Comparison of ENCODE assay signal across 24 mouse cellular contexts in the genomic region with DNA sequence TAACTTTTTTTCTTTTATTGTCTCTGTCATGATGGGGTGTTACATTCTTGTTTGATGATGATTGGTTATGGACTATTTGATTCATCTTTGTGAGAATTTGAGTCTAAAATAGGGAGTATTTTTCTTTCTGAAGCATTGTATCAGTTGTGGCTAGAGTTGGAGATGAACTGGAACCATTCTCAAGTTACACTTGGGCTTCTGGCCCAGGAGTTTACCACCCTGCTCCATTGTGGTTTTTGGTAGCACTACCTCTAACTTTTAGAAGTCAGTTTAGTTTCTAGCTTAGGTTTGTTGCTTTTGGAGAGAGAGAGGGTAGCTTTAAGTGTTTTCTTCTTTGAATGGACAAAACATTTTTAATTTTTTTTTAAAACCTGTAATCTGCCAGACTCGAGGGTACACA. TPM values are rescaled to one million over a fixed set of nuclear protein-coding genes. Genes with fewer than 3 reads are reported as not detected.
"Had no signal": no experiment of that assay in that cellular context is flagged by ENCODE, and none has a peak within 500 bp of the region (broad histone marks: within the 10 kb centered on the region; RNA-seq: fewer than 3 reads in every experiment).

No protein-coding gene starts in this region.

- H3K4me2 ChIP-seq: kidney, embryonic 15.5 days; limb, embryonic 12.5 days; liver, embryonic 12.5 days; liver, embryonic 15.5 days; lung, embryonic 15.5 days; midbrain, embryonic 11.5 days; neural tube, embryonic 12.5 days; neural tube, embryonic 15.5 days; stomach, embryonic 15.5 days had no signal

- DNase-seq: kidney, adult 8-10 months; kidney, postnatal 10 days; kidney, postnatal 36 days; layer of hippocampus, postnatal 36 days; liver; lung, adult 18-20 months; lung, postnatal 10 days; lung, postnatal 36 days; midbrain, embryonic 14.5 days; right cerebral cortex, adult 18-20 months; right cerebral cortex, postnatal 14 days; right cerebral cortex, postnatal 4 days; thymus, postnatal 25 days had no signal

- ATAC-seq: liver, embryonic 12.5 days had no signal

- H3K27ac ChIP-seq: kidney, embryonic 15.5 days; left cerebral cortex, adult 2 months; limb, embryonic 12.5 days; liver, embryonic 12.5 days; liver, embryonic 15.5 days; lung, embryonic 15.5 days; neural tube, embryonic 12.5 days; neural tube, embryonic 15.5 days; stomach, embryonic 15.5 days had no signal

- H3K9ac ChIP-seq: kidney, embryonic 15.5 days; limb, embryonic 12.5 days; liver, embryonic 12.5 days; liver, embryonic 15.5 days; lung, embryonic 15.5 days; neural tube, embryonic 12.5 days; neural tube, embryonic 15.5 days; stomach, embryonic 15.5 days had no signal

- H3K27me3 ChIP-seq: kidney, embryonic 15.5 days; limb, embryonic 12.5 days; liver, embryonic 12.5 days; liver, embryonic 15.5 days; lung, embryonic 15.5 days; neural tube, embryonic 12.5 days; neural tube, embryonic 15.5 days; stomach, embryonic 15.5 days had no signal

- H3K4me1 ChIP-seq: liver, embryonic 15.5 days; lung, embryonic 15.5 days; neural tube, embryonic 12.5 days; stomach, embryonic 15.5 days had no signal

- H3K36me3 ChIP-seq: limb, embryonic 12.5 days; liver, embryonic 12.5 days; liver, embryonic 15.5 days; lung, embryonic 15.5 days; neural tube, embryonic 12.5 days; neural tube, embryonic 15.5 days; stomach, embryonic 15.5 days had no signal

- H3K4me3 ChIP-seq: kidney, embryonic 15.5 days; left cerebral cortex, adult 2 months; limb, embryonic 12.5 days; liver, embryonic 12.5 days; liver, embryonic 15.5 days; lung, embryonic 15.5 days; neural tube, embryonic 12.5 days; neural tube, embryonic 15.5 days; stomach, embryonic 15.5 days had no signal

- H3K9me3 ChIP-seq: kidney, embryonic 15.5 days; limb, embryonic 12.5 days; liver, embryonic 12.5 days; liver, embryonic 15.5 days; lung, embryonic 15.5 days; neural tube, embryonic 12.5 days; neural tube, embryonic 15.5 days; stomach, embryonic 15.5 days had no signal

RNA-seq across cellular contexts. Expression of gene Ripply3, which starts 51.2 kb away (rescaled TPM):
- total RNA-seq: layer of hippocampus, postnatal 36 days; midbrain, postnatal 0 days had no signal
